19 mouse cellular contexts compared by ENCODE assay signal in the genomic region with DNA sequence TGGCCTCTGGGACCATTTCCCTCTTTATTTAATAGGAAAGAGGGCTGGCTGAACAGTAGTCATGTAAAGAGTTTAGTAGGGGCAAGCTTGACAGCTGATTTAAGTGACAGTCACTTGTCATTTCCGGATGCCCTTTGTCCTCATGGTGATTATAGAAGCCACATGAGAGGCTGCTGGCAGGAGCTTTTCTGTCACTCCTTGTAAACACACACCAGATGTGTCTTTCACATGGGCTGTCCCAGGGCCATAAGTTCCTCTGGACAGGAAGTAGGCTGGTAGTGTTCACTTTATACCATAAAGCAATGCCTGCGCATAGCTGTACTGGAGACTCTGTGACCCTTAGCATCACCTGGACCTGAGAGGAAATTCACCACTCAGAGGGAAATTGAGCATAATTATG.
DNase-seq lines count a peak whose midpoint lies in the region; ATAC-seq lines count a peak whose summit lies in the region.
"Had no signal": no experiment of that assay in that cellular context is flagged by ENCODE, and none has a peak within 500 bp of the region (broad histone marks: within the 10 kb centered on the region; RNA-seq: fewer than 3 reads in every experiment).

No protein-coding gene starts in this region.

- H3K4me3 ChIP-seq in forebrain, embryonic 13.5 days: no peak overlapping the region
- no peak overlapping the region for H3K4me3 ChIP-seq in forebrain, embryonic 15.5 days
- H3K4me3 ChIP-seq in midbrain, embryonic 12.5 days: no peak overlapping the region
- no peak overlapping the region for H3K4me3 ChIP-seq in midbrain, embryonic 16.5 days (ENCODE audit: low read depth, low read length)
- H3K4me3 ChIP-seq: embryonic facial prominence, embryonic 12.5 days; heart, embryonic 12.5 days; liver, embryonic 13.5 days; megakaryocyte, embryonic 14.5 days had no signal

- H3K4me1 ChIP-seq in forebrain, embryonic 13.5 days: peaks cover 15% of the 10 kb centered on the region
- H3K4me1 ChIP-seq in forebrain, embryonic 15.5 days: peaks cover 12% of the 10 kb centered on the region
- peaks cover 12% of the 10 kb centered on the region for H3K4me1 ChIP-seq in midbrain, embryonic 12.5 days
- peaks cover 4% of the 10 kb centered on the region; the same call in 1 of the 2 replicates for H3K4me1 ChIP-seq in midbrain, embryonic 16.5 days (ENCODE audit: control insufficient read depth, insufficient read depth, low read length)
- H3K4me1 ChIP-seq: liver, embryonic 13.5 days; megakaryocyte, embryonic 14.5 days had no signal

- H3K27me3 ChIP-seq in forebrain, embryonic 13.5 days: no peaks in the 10 kb centered on the region
- H3K27me3 ChIP-seq in forebrain, embryonic 15.5 days: no peaks in the 10 kb centered on the region
- H3K27me3 ChIP-seq in midbrain, embryonic 12.5 days: no peaks in the 10 kb centered on the region
- H3K27me3 ChIP-seq in midbrain, embryonic 16.5 days (ENCODE audit: control insufficient read depth, insufficient read depth, low read depth, low read length): no peaks in the 10 kb centered on the region
- H3K27me3 ChIP-seq: embryonic facial prominence, embryonic 12.5 days; heart, embryonic 12.5 days; liver, embryonic 13.5 days; megakaryocyte, embryonic 14.5 days had no signal

- no peaks in the 10 kb centered on the region for H3K36me3 ChIP-seq in forebrain, embryonic 13.5 days (ENCODE audit: poor library complexity, severe bottlenecking)
- no peaks in the 10 kb centered on the region for H3K36me3 ChIP-seq in forebrain, embryonic 15.5 days
- H3K36me3 ChIP-seq in midbrain, embryonic 12.5 days: no peaks in the 10 kb centered on the region
- no peaks in the 10 kb centered on the region for H3K36me3 ChIP-seq in midbrain, embryonic 16.5 days (ENCODE audit: control insufficient read depth, insufficient read depth, low read length)
- H3K36me3 ChIP-seq: embryonic facial prominence, embryonic 12.5 days; heart, embryonic 12.5 days; liver, embryonic 13.5 days had no signal

- 33% methylated on average over 2 of the region's 2 CpGs for WGBS in forebrain, embryonic 13.5 days
- WGBS in forebrain, embryonic 15.5 days: 39% methylated on average over 2 of the region's 2 CpGs
- 43% methylated on average over 2 of the region's 2 CpGs for WGBS in midbrain, embryonic 12.5 days
- 59% methylated on average over 2 of the region's 2 CpGs for WGBS in midbrain, embryonic 16.5 days

- H3K4me2 ChIP-seq in forebrain, embryonic 13.5 days: no peak overlapping the region
- no peak overlapping the region for H3K4me2 ChIP-seq in forebrain, embryonic 15.5 days (replicated peaks)
- H3K4me2 ChIP-seq in midbrain, embryonic 12.5 days (replicated peaks): no peak overlapping the region
- H3K4me2 ChIP-seq in midbrain, embryonic 16.5 days (ENCODE audit: low read length): no peak overlapping the region
- H3K4me2 ChIP-seq: embryonic facial prominence, embryonic 12.5 days; heart, embryonic 12.5 days; liver, embryonic 13.5 days had no signal

- H3K9ac ChIP-seq in forebrain, embryonic 13.5 days: no peak overlapping the region
- H3K9ac ChIP-seq in forebrain, embryonic 15.5 days (replicated peaks): no peak overlapping the region
- H3K9ac ChIP-seq in midbrain, embryonic 12.5 days (replicated peaks): no peak overlapping the region
- H3K9ac ChIP-seq in midbrain, embryonic 16.5 days (ENCODE audit: low read depth, low read length): no peak overlapping the region
- H3K9ac ChIP-seq: embryonic facial prominence, embryonic 12.5 days; heart, embryonic 12.5 days; liver, embryonic 13.5 days had no signal

- DNase-seq in hindlimb bud, embryonic 11.5 days (ENCODE audit: extremely low spot score, low read depth, low spot score): peak; percentile 77
- peak; percentile 48 to 54 for DNase-seq in lung, postnatal 4 days
- DNase-seq in urinary bladder, postnatal 36 days (ENCODE audit: low spot score in 2 of 2): no peak
- no peak for DNase-seq in thymus, postnatal 25 days
- DNase-seq: adrenal gland, postnatal 25 days; cerebellum, postnatal 10 days; heart, postnatal 36 days; kidney, postnatal 10 days; layer of hippocampus, adult 9-11 months; liver, embryonic 13.5 days; thymus, postnatal 36 days had no signal

- peak; percentile 48; the same call in 1 of the 2 replicates for ATAC-seq in forebrain, embryonic 13.5 days
- ATAC-seq in forebrain, embryonic 15.5 days (replicated peaks): no peak
- ATAC-seq in midbrain, embryonic 12.5 days (ENCODE audit: low FRiP score, low read depth): peak; percentile 65; the same call in 1 of the 2 replicates
- no peak for ATAC-seq in midbrain, embryonic 16.5 days

- H3K27ac ChIP-seq in forebrain, embryonic 13.5 days: no peak overlapping the region
- no peak overlapping the region for H3K27ac ChIP-seq in forebrain, embryonic 15.5 days (replicated peaks)
- no peak overlapping the region for H3K27ac ChIP-seq in midbrain, embryonic 12.5 days (replicated peaks)
- no peak overlapping the region for H3K27ac ChIP-seq in midbrain, embryonic 16.5 days (ENCODE audit: low read length)
- H3K27ac ChIP-seq: embryonic facial prominence, embryonic 12.5 days; liver, embryonic 13.5 days; stomach, postnatal 0 days had no signal

- no peaks in the 10 kb centered on the region for H3K9me3 ChIP-seq in forebrain, embryonic 13.5 days (replicated peaks)
- no peaks in the 10 kb centered on the region for H3K9me3 ChIP-seq in forebrain, embryonic 15.5 days
- no peaks in the 10 kb centered on the region for H3K9me3 ChIP-seq in midbrain, embryonic 12.5 days
- no peaks in the 10 kb centered on the region for H3K9me3 ChIP-seq in midbrain, embryonic 16.5 days (replicated peaks; ENCODE audit: control insufficient read depth, low read length, poor library complexity, severe bottlenecking)
- H3K9me3 ChIP-seq: embryonic facial prominence, embryonic 12.5 days; heart, embryonic 12.5 days; liver, embryonic 13.5 days; megakaryocyte, embryonic 14.5 days had no signal

Comparison
In these comparisons a context has a peak if more than half of its experiments do, and no peak if none do; other contexts are left out.
1. ATAC-seq: peak in forebrain, embryonic 13.5 days (single experiment) and midbrain, embryonic 12.5 days (single experiment); none in forebrain, embryonic 15.5 days (single experiment) and midbrain, embryonic 16.5 days (single experiment).
2. DNase-seq: peak in hindlimb bud, embryonic 11.5 days (single experiment) and lung, postnatal 4 days (2 of 2); none in urinary bladder, postnatal 36 days (0 of 2) and thymus, postnatal 25 days (single experiment).